Mouse (Mus musculus) lung, embryonic 14.5 days (tissue): Measurements from ENCODE around the gene Ssr4. TPM values are rescaled to one million over a fixed set of nuclear protein-coding genes. Genes with fewer than 3 reads are reported as not detected.
A peak's percentile ranks its signal among the peaks of the same experiment; 100 is the strongest.
"Not testable (repeated sequence)": the region's sequence is repeated elsewhere in the genome, so short reads cannot be mapped to it uniquely, and the experiment has no call there.

Source experiments
- ATAC-seq: fragments of 200-750 bp; cut with Nextera tagmentation; 2 replicates; pipeline ENCODE4 v1.8.0; 2017; ENCODE audit warnings: mild to moderate bottlenecking, moderate TSS enrichment, moderate library complexity; ENCODE audit not compliant: insufficient read depth
- DNase-seq: peaks from one replicate; pipeline ENCODE4 v3.0.0-alpha.2; 2015
- H3K27ac ChIP-seq: fragments of 300-500 bp; sonication (generic); 2 replicates; pipeline ENCODE4 v1.5.1; 2014; ENCODE audit warnings: low read depth, mild to moderate bottlenecking, moderate library complexity
- H3K27me3 ChIP-seq: fragments of 300-500 bp; sonication (generic); 2 replicates; pipeline ENCODE4 v1.6.1; 2014; ENCODE audit warnings: low read length, control low read depth; ENCODE audit not compliant: insufficient read depth
- H3K36me3 ChIP-seq: fragments of 300-500 bp; sonication (generic); 2 replicates; pipeline ENCODE4 v1.6.1; 2014; ENCODE audit warnings: control low read depth; ENCODE audit not compliant: insufficient read depth
- H3K4me1 ChIP-seq: fragments of 300-500 bp; sonication (generic); 2 replicates; pipeline ENCODE4 v1.6.1; 2014; ENCODE audit warnings: antibody characterized with exemption, control low read depth; ENCODE audit not compliant: insufficient read depth
- H3K4me2 ChIP-seq: fragments of 300-500 bp; sonication (generic); 2 replicates; pipeline ENCODE4 v1.6.1; 2014; ENCODE audit warnings: mild to moderate bottlenecking
- H3K4me3 ChIP-seq: fragments of 300-500 bp; sonication (generic); 2 replicates; pipeline ENCODE4 v1.5.1; 2014; ENCODE audit warnings: low read depth, low read length
- H3K9ac ChIP-seq: fragments of 300-500 bp; sonication (generic); 2 replicates; pipeline ENCODE4 v1.6.1; 2014
- H3K9me3 ChIP-seq: fragments of 300-500 bp; sonication (generic); 2 replicates; pipeline ENCODE4 v1.6.1; 2016; ENCODE audit warnings: low read depth, low read length, control low read depth
- CTCF ChIP-seq: IDR thresholded peaks from 2 replicates; pipeline ENCODE4 v1.5.1; 2016; ENCODE audit warnings: antibody characterized with exemption, low read depth
- WGBS: fragments of 180-500 bp; shearing (Covaris S2); extraction: QIAGEN DNeasy Blood & Tissue Kit; methylation state at CpG from one replicate; pipeline ENCODE4 v1.1.7; 2014; 5-methylcytosine and 5-hydroxymethylcytosine counted together
- polyA plus RNA-seq: library from polyadenylated mRNA; unstranded; fragments of >200 nt; fragmentation: Nextera tagmentation; extraction: Ambion mirVana; gene quantifications from 2 replicates; pipeline ENCODE4 v1.2.1, GENCODE M21; 2014

Ssr4 gene
- polyA plus RNA-seq = 187 and 199 TPM in 2 replicates

DNA sequence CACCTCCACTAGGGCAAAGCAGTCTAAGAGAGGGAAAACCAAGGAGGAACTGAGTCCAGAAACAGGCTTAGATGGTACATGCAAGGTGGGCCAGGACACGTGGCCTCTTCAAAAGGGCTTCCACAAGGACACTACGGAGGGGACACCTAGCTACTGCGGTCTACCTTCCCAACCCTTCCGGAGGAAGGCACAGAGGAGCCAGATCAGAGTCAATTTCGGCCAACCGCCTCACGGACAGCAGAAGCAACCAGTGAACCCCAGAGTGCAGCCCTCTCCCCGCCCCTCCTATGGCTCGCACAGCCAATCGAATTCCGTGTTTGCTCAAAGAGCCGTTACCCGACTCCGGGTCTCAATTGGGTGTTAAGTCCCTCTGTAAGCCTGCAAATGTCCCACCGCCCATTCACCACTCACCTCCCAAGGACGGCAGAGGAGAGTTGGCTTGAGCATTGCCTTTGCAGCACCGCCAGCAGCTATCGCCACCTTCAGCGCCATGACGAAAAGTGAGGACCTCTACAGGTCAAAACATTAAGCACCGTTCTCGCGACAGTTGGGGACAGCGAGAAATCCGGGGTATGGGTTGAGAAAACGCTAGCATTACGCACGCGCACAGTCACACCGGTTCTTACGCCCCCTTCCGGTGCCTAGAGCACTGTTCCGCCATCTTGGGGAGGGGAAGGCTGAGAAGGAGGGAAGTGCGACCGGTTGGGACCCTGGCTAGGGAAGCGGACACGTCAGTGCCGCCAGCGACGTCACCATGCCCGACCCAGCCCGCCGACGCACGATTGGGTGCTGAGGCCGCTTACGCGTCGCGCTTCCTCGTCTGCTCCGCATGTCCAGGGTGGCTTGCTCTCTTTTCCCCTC lies at the start of gene Ssr4, which contains the start of gene Idh3g:
Gene Ssr4, plus strand, starts transcription at position 665 of the 861 bp plus-strand sequence.
Gene Idh3g, minus strand, starts transcription at position 534 of the 861 bp plus-strand sequence.
- H3K9ac ChIP-seq = peak within 1 kb of the TSS; percentile 70
- H3K4me2 ChIP-seq = peak within 1 kb of the TSS; percentile 70
- peaks cover 31% of the 10 kb centered on the region; the same call in 1 of the 2 replicates for H3K36me3 ChIP-seq
- 10% methylated on average over 51 of the region's 52 CpGs for WGBS
- peaks cover 5% of the 10 kb centered on the region; the same call in 1 of the 2 replicates for H3K4me1 ChIP-seq
- DNase-seq = peak; percentile 97
- peak; percentile 70 for TF ChIP-seq CTCF
- peak; percentile 98 for ATAC-seq
- no peaks in the 10 kb centered on the region for H3K27me3 ChIP-seq
- H3K4me3 ChIP-seq = peak within 1 kb of the TSS; percentile 60
- H3K27ac ChIP-seq = peak within 1 kb of the TSS; percentile 88
- H3K9me3 ChIP-seq = no peaks in the 10 kb centered on the region

DNA sequence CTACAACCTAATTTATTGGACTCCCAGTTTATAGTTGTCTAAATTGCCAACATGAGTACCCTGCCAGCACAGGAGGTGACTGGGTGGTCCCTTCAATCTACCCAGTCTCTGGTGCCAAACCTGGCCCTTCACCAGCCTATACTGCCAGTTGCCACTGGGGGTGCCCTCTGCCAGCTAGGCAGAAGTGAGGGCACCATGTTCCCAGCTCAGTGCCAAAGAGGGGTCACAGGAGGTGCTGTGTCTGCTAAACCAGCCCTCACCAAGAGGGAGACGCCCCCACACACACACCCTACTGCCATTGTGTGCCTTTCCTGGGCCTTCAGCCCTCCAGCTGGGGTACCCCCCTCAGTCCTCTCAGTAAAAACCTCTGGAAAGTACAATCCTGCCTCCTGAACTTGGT lies 48.7 kb upstream of the Ssr4 start:
- H3K27me3 ChIP-seq = no peaks in the 10 kb centered on the region
- WGBS = 63% methylated on average over 1 of the region's 1 CpGs
- no peak overlapping the region for H3K4me3 ChIP-seq
- no peak for ATAC-seq
- no peak for DNase-seq
- no peak overlapping the region for H3K27ac ChIP-seq
- no peaks in the 10 kb centered on the region for H3K4me1 ChIP-seq
- 0 out of 2 replicates have a peak, but pooled peaks cover 5% of the 10 kb centered on the region for H3K36me3 ChIP-seq
- peak; percentile 22; the same call in 1 of the 2 replicates for TF ChIP-seq CTCF
- no peak overlapping the region for H3K9ac ChIP-seq
- H3K4me2 ChIP-seq = no peak overlapping the region
- H3K9me3 ChIP-seq = no peaks in the 10 kb centered on the region

DNA sequence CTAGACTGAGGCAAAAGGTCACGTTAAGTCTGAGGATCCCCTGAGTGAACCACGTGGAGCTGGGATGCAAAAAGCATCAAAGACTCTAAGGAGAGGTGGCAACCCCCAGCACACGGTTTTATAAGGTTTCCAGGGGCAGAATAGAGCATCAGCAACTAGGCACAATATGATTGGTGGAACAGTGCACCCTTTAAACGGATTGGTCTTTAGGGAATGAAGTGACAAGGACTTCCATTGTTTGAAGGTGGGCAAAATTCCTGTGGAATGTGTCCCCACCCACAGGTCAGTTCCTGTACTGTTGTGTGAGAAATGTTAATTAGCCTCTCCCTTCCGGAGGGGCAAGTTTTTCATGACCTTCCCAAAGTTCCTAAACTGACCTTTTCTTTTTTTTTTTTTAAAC lies 47.7 kb upstream of the Ssr4 start:
- no peak overlapping the region for H3K4me3 ChIP-seq
- H3K9ac ChIP-seq = no peak overlapping the region
- no peak for TF ChIP-seq CTCF
- no peaks in the 10 kb centered on the region for H3K27me3 ChIP-seq
- H3K36me3 ChIP-seq = 0 out of 2 replicates have a peak, but pooled peaks cover 5% of the 10 kb centered on the region
- ATAC-seq (no peak), DNase-seq (no peak)
- no peak overlapping the region for H3K4me2 ChIP-seq
- no peak overlapping the region for H3K27ac ChIP-seq
- WGBS = 59% methylated on average over 5 of the region's 5 CpGs
- no peaks in the 10 kb centered on the region for H3K9me3 ChIP-seq
- no peaks in the 10 kb centered on the region for H3K4me1 ChIP-seq

DNA sequence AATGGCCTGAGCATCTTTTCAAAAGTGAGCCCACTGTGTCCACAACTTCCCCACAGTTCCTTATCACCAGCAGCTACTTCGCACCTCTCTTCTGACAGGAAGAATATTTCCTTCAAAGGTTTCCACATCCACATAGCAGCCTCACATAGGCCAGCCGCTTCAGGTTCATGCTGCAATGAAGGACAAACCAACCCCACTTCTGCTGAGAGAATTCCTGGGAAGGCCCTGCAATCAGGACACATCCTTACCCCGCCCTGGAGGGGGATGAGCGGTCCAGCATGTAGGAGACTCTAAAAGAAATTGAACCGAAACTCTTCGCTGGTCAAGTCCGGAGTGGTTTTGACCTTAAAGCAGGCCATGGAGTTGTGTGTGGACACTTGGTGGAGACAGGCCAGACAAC lies 47.0 kb upstream of the Ssr4 start:
- not testable (repeated sequence) for H3K36me3 ChIP-seq, ATAC-seq, H3K4me2 ChIP-seq, H3K27me3 ChIP-seq, H3K4me3 ChIP-seq, H3K27ac ChIP-seq, H3K4me1 ChIP-seq, H3K9me3 ChIP-seq, DNase-seq, H3K9ac ChIP-seq
- WGBS = 89% methylated on average over 7 of the region's 7 CpGs

DNA sequence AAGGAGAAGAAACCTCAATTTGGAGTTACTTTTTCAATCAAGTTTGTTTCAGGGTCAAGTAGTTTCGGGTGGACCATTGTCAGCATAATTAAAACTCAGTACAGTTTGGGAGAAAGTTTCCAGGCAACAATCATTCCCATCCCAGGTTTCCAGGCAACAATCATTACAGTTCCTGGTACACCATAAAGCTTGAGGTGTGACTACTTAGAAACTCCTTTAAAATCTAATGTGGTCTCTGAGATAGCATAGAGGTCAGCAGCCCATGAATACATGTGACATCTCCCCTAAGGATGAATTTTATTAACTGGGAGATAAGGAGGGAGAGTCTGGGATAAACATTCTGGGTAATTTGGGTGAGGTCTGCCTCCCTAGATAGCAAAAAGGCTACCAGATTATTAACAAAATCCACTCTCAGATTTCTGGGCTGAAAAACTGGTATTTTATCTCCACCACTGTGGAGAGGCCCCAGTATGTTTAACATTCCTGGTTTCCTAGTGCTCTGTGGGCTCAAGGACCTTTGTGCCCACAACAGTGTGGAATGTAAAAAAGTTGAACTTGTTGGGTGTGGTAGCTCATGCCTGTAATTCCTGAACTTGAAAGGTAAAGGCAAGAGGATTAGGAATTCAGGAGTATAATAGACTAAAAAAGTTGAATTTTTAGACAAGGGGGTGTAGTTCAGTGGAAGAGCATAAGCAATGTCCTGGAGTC lies 41.9 kb upstream of the Ssr4 start:
- no peaks in the 10 kb centered on the region for H3K4me1 ChIP-seq
- TF ChIP-seq CTCF = no peak
- H3K27me3 ChIP-seq = no peaks in the 10 kb centered on the region
- H3K9me3 ChIP-seq = no peaks in the 10 kb centered on the region
- 64% methylated on average over 1 of the region's 1 CpGs for WGBS
- no peak overlapping the region for H3K4me3 ChIP-seq
- peak; percentile 65; the same call in 1 of the 2 replicates for ATAC-seq
- DNase-seq = peak; percentile 33
- H3K27ac ChIP-seq = peak overlapping the region; percentile 70; the same call in 1 of the 2 replicates
- no peak overlapping the region for H3K9ac ChIP-seq
- H3K4me2 ChIP-seq = no peak overlapping the region
- H3K36me3 ChIP-seq = no peaks in the 10 kb centered on the region

DNA sequence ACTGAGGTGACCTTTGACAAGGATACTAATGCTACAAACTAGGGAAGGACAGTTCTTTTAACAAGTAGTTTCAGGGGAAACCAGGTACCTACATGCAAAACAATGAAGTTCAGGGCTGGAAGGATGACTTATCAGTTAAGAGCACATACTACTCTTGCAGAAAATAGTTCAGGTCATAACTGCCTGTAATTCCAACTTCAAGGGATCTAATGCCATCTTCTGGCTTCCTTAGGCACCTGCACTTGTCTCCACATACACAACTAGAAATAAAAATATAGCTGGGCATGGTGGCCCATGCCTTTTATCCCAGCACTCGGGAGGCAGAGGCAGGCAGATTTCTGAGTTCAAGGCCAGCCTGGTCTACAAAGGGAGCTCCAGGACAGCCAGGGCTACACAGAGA lies 37.9 kb upstream of the Ssr4 start:
- H3K9ac ChIP-seq = no peak overlapping the region
- 0 out of 2 replicates have a peak, but pooled peaks have one; percentile 3 for TF ChIP-seq CTCF
- 95% methylated on average over 1 of the region's 1 CpGs for WGBS
- H3K9me3 ChIP-seq = no peaks in the 10 kb centered on the region
- H3K27me3 ChIP-seq = no peaks in the 10 kb centered on the region
- H3K4me3 ChIP-seq = no peak overlapping the region
- no peaks in the 10 kb centered on the region for H3K4me1 ChIP-seq
- no peaks in the 10 kb centered on the region for H3K36me3 ChIP-seq
- DNase-seq (no peak), ATAC-seq (no peak)
- no peak overlapping the region for H3K27ac ChIP-seq
- no peak overlapping the region for H3K4me2 ChIP-seq
